Mouse (Mus musculus): ENCODE measurements around the gene Slamf6. TPM values are rescaled to one million over a fixed set of nuclear protein-coding genes. Genes with fewer than 3 reads are reported as not detected.
"Not testable (repeated sequence)": the region's sequence is repeated elsewhere in the genome, so short reads cannot be mapped to it uniquely, and the experiment has no call there.

The Slamf6 gene
- total RNA-seq, 2 experiments from 2014 or later = 0.12 to 0.30 TPM

GRCm38 (mm10) chr1:171955071-171955470 is 37.8 kb downstream of the Slamf6 start:
- DNase-seq (ENCODE audit: low spot score in 2 of 2) = no peak

GRCm38 (mm10) chr1:171957411-171957810 is 40.1 kb downstream of the Slamf6 start:
- no peak for DNase-seq (ENCODE audit: low spot score in 2 of 2)

GRCm38 (mm10) chr1:171960726-171961125 is 43.4 kb downstream of the Slamf6 start:
- no peak for DNase-seq (ENCODE audit: low spot score in 2 of 2)

- no peak for DNase-seq (ENCODE audit: low spot score in 2 of 2)
Measured at GRCm38 (mm10) chr1:171961704-171962103, 44.4 kb downstream of the Slamf6 start.

GRCm38 (mm10) chr1:171963613-171964012 is 46.3 kb downstream of the Slamf6 start:
- no peak for DNase-seq (ENCODE audit: low spot score in 2 of 2)

- no peak for DNase-seq (ENCODE audit: low spot score in 2 of 2)
Measured at GRCm38 (mm10) chr1:171966054-171966790, 48.9 kb downstream of the Slamf6 start.

GRCm38 (mm10) chr1:171969221-171969620 is 51.9 kb downstream of the Slamf6 start:
- no peak for DNase-seq (ENCODE audit: low spot score in 2 of 2)

GRCm38 (mm10) chr1:171970854-171971586 is 53.7 kb downstream of the Slamf6 start:
- no peak for DNase-seq (ENCODE audit: low spot score in 2 of 2)

GRCm38 (mm10) chr1:171974361-171974760 is 57.0 kb downstream of the Slamf6 start:
- not testable (repeated sequence) for DNase-seq (ENCODE audit: low spot score in 2 of 2)

GRCm38 (mm10) chr1:171975377-171975776 is 58.1 kb downstream of the Slamf6 start:
- DNase-seq (ENCODE audit: low spot score in 2 of 2) = no peak

- DNase-seq (ENCODE audit: low spot score in 2 of 2) = no peak
Measured at GRCm38 (mm10) chr1:171975831-171976230, 58.5 kb downstream of the Slamf6 start.

GRCm38 (mm10) chr1:171976826-171977539 is 59.7 kb downstream of the Slamf6 start:
- no peak for DNase-seq (ENCODE audit: low spot score in 2 of 2)

GRCm38 (mm10) chr1:171977891-171978290 is 60.6 kb downstream of the Slamf6 start:
- DNase-seq (ENCODE audit: low spot score in 2 of 2) = no peak

- no peak for DNase-seq (ENCODE audit: low spot score in 2 of 2)
Measured at GRCm38 (mm10) chr1:171979969-171980730, 62.8 kb downstream of the Slamf6 start.

- DNase-seq (ENCODE audit: low spot score in 2 of 2) = no peak
Measured at GRCm38 (mm10) chr1:171982170-171982569, 64.9 kb downstream of the Slamf6 start.

GRCm38 (mm10) chr1:171982740-171983139 is 65.4 kb downstream of the Slamf6 start:
- no peak for DNase-seq (ENCODE audit: low spot score in 2 of 2)

GRCm38 (mm10) chr1:171983372-171984001 is 66.2 kb downstream of the Slamf6 start:
- no peak for DNase-seq (ENCODE audit: low spot score in 2 of 2)

GRCm38 (mm10) chr1:171984121-171984520 is 66.8 kb downstream of the Slamf6 start:
- no peak for DNase-seq (ENCODE audit: low spot score in 2 of 2)

- no peak for DNase-seq (ENCODE audit: low spot score in 2 of 2)
Measured at GRCm38 (mm10) chr1:171991883-171992282, 74.6 kb downstream of the Slamf6 start.

GRCm38 (mm10) chr1:171992901-171993530 is 75.7 kb downstream of the Slamf6 start:
- no peak for DNase-seq (ENCODE audit: low spot score in 2 of 2)
